Mouse (Mus musculus): ENCODE measurements at regions not wholly inside any gene's neighbourhood (a gene's known extent, or its start where the extent isn't known, plus 50 kb on each side); places are given as distances from the start of the nearest gene placed in this dataset.

- Histone ChIP-seq H3K36me3 (no peaks in the 10 kb centered on the region), H3K4me2 (no peak overlapping the region), H3K27me3 (no peaks in the 10 kb centered on the region), H3K9ac (no peak overlapping the region), H3K27ac (no peak overlapping the region), H3K4me1 (peaks cover 31% of the 10 kb centered on the region), H3K9me3 (no peaks in the 10 kb centered on the region), H3K4me3 (no peak overlapping the region)
- no peak for ATAC-seq (ENCODE audit: insufficient number of reproducible peaks, low FRiP score, low TSS enrichment, low read depth)
- WGBS: 95% methylated on average over 2 of the region's 2 CpGs
Observed at GRCm38 (mm10) chr1:120762498-120762897, 160.3 kb downstream of the En1 start.

GRCm38 (mm10) chr1:120762921-120763595 lies 160.8 kb downstream of the En1 start:
- H3K27me3 ChIP-seq: no peaks in the 10 kb centered on the region
- no peaks in the 10 kb centered on the region for H3K9me3 ChIP-seq
- 63% methylated on average over 4 of the region's 4 CpGs for WGBS
- no peak overlapping the region for H3K27ac ChIP-seq
- no peak overlapping the region for H3K9ac ChIP-seq
- ATAC-seq (ENCODE audit: insufficient number of reproducible peaks, low FRiP score, low TSS enrichment, low read depth): no peak
- H3K4me2 ChIP-seq: no peak overlapping the region
- H3K4me1 ChIP-seq: peaks cover 31% of the 10 kb centered on the region
- H3K36me3 ChIP-seq: no peaks in the 10 kb centered on the region
- H3K4me3 ChIP-seq: no peak overlapping the region

GRCm38 (mm10) chr1:120767054-120767453 lies 164.8 kb downstream of the En1 start:
- Histone ChIP-seq H3K4me3 (no peak overlapping the region), H3K4me1 (peaks cover 13% of the 10 kb centered on the region; the same call in 1 of the 2 replicates), H3K9ac (no peak overlapping the region), H3K9me3 (no peaks in the 10 kb centered on the region), H3K27me3 (no peaks in the 10 kb centered on the region), H3K4me2 (no peak overlapping the region), H3K36me3 (no peaks in the 10 kb centered on the region), H3K27ac (no peak overlapping the region)
- peak; percentile 82 for ATAC-seq (ENCODE audit: insufficient number of reproducible peaks, low FRiP score, low TSS enrichment, low read depth)
- WGBS: 37% methylated on average over 2 of the region's 2 CpGs

GRCm38 (mm10) chr1:120771269-120771668 lies 169.1 kb downstream of the En1 start:
- no peaks in the 10 kb centered on the region for H3K27me3 ChIP-seq
- ATAC-seq (ENCODE audit: insufficient number of reproducible peaks, low FRiP score, low TSS enrichment, low read depth): 0 out of 2 replicates have a peak, but pooled peaks have one; percentile 46
- H3K9me3 ChIP-seq: no peaks in the 10 kb centered on the region
- H3K36me3 ChIP-seq: no peaks in the 10 kb centered on the region
- no peak overlapping the region for H3K27ac ChIP-seq
- no peak overlapping the region for H3K9ac ChIP-seq
- H3K4me2 ChIP-seq: no peak overlapping the region
- no peak overlapping the region for H3K4me3 ChIP-seq
- 7% methylated on average over 2 of the region's 2 CpGs for WGBS
- peaks cover 13% of the 10 kb centered on the region; the same call in 1 of the 2 replicates for H3K4me1 ChIP-seq

GRCm38 (mm10) chr1:120776906-120777305 lies 174.7 kb downstream of the En1 start:
- Histone ChIP-seq H3K9me3 (no peaks in the 10 kb centered on the region), H3K27ac (no peak overlapping the region), H3K27me3 (no peaks in the 10 kb centered on the region), H3K9ac (no peak overlapping the region), H3K4me2 (no peak overlapping the region), H3K4me1 (no peaks in the 10 kb centered on the region), H3K36me3 (no peaks in the 10 kb centered on the region), H3K4me3 (no peak overlapping the region)
- ATAC-seq (ENCODE audit: insufficient number of reproducible peaks, low FRiP score, low TSS enrichment, low read depth): no peak
- 66% methylated on average over 2 of the region's 2 CpGs for WGBS

GRCm38 (mm10) chr1:120777468-120777867 lies 175.2 kb downstream of the En1 start:
- Histone ChIP-seq H3K9ac (no peak overlapping the region), H3K36me3 (no peaks in the 10 kb centered on the region), H3K4me3 (no peak overlapping the region), H3K9me3 (no peaks in the 10 kb centered on the region), H3K4me2 (no peak overlapping the region), H3K27ac (no peak overlapping the region), H3K4me1 (no peaks in the 10 kb centered on the region), H3K27me3 (no peaks in the 10 kb centered on the region)
- ATAC-seq (ENCODE audit: insufficient number of reproducible peaks, low FRiP score, low TSS enrichment, low read depth): no peak
- 50% methylated on average over 2 of the region's 2 CpGs for WGBS

GRCm38 (mm10) chr1:120795245-120795644 lies 193.0 kb downstream of the En1 start:
- H3K4me3 ChIP-seq: no peak overlapping the region
- no peak for ATAC-seq (ENCODE audit: insufficient number of reproducible peaks, low FRiP score, low TSS enrichment, low read depth)
- H3K27me3 ChIP-seq: no peaks in the 10 kb centered on the region
- peak overlapping the region; percentile 17; the same call in 1 of the 2 replicates for H3K4me2 ChIP-seq
- no peak overlapping the region for H3K9ac ChIP-seq
- H3K4me1 ChIP-seq: peaks cover 2% of the 10 kb centered on the region
- H3K9me3 ChIP-seq: no peaks in the 10 kb centered on the region
- H3K36me3 ChIP-seq: no peaks in the 10 kb centered on the region
- WGBS: 50% methylated on average over 14 of the region's 14 CpGs
- peak overlapping the region; percentile 43; the same call in 1 of the 2 replicates for H3K27ac ChIP-seq

- Histone ChIP-seq H3K4me2 (no peak overlapping the region), H3K36me3 (no peaks in the 10 kb centered on the region), H3K4me1 (no peaks in the 10 kb centered on the region), H3K27ac (no peak overlapping the region), H3K9me3 (no peaks in the 10 kb centered on the region), H3K4me3 (no peak overlapping the region), H3K27me3 (no peaks in the 10 kb centered on the region), H3K9ac (no peak overlapping the region)
- no peak for ATAC-seq (ENCODE audit: insufficient number of reproducible peaks, low FRiP score, low TSS enrichment, low read depth)
- WGBS: 49% methylated on average over 5 of the region's 5 CpGs
Observed at GRCm38 (mm10) chr1:120801248-120801979, 199.2 kb downstream of the En1 start.

- no peaks in the 10 kb centered on the region for H3K4me1 ChIP-seq
- 83% methylated on average over 8 of the region's 8 CpGs for WGBS
- no peak for ATAC-seq (ENCODE audit: insufficient number of reproducible peaks, low FRiP score, low TSS enrichment, low read depth)
Observed at GRCm38 (mm10) chr1:120801980-120802364, 199.8 kb downstream of the En1 start.

GRCm38 (mm10) chr1:120814441-120814840 lies 212.2 kb downstream of the En1 start:
- Histone ChIP-seq H3K4me1 (no peaks in the 10 kb centered on the region), H3K27ac (no peak overlapping the region), H3K27me3 (no peaks in the 10 kb centered on the region), H3K4me2 (no peak overlapping the region), H3K9me3 (no peaks in the 10 kb centered on the region), H3K4me3 (no peak overlapping the region), H3K9ac (no peak overlapping the region), H3K36me3 (no peaks in the 10 kb centered on the region)
- no peak for ATAC-seq (ENCODE audit: insufficient number of reproducible peaks, low FRiP score, low TSS enrichment, low read depth)
- WGBS: 68% methylated on average over 4 of the region's 4 CpGs

More at GRCm38 (mm10) chr1:120801980-120802364, 199.8 kb downstream of the En1 start:
- Histone ChIP-seq H3K4me2 (no peak overlapping the region), H3K36me3 (no peaks in the 10 kb centered on the region), H3K27me3 (no peaks in the 10 kb centered on the region), H3K4me3 (no peak overlapping the region), H3K9ac (no peak overlapping the region), H3K9me3 (no peaks in the 10 kb centered on the region), H3K27ac (no peak overlapping the region)

- H3K36me3 ChIP-seq: no peaks in the 10 kb centered on the region
- WGBS: 49% methylated on average over 5 of the region's 5 CpGs
- ATAC-seq (ENCODE audit: insufficient number of reproducible peaks, low FRiP score, low TSS enrichment, low read depth): no peak
- H3K27ac ChIP-seq: no peak overlapping the region
- H3K9ac ChIP-seq: no peak overlapping the region
- H3K4me2 ChIP-seq: no peak overlapping the region
- no peaks in the 10 kb centered on the region for H3K9me3 ChIP-seq
- no peaks in the 10 kb centered on the region for H3K27me3 ChIP-seq
- no peak overlapping the region for H3K4me3 ChIP-seq
- H3K4me1 ChIP-seq: no peaks in the 10 kb centered on the region
Observed at GRCm38 (mm10) chr1:120816237-120816820, 214.1 kb downstream of the En1 start.

GRCm38 (mm10) chr1:120817563-120817962 lies 215.3 kb downstream of the En1 start:
- H3K4me1 ChIP-seq: no peaks in the 10 kb centered on the region
- WGBS: 19% methylated on average over 1 of the region's 1 CpGs
- H3K4me3 ChIP-seq: no peak overlapping the region
- no peaks in the 10 kb centered on the region for H3K27me3 ChIP-seq
- no peak for ATAC-seq (ENCODE audit: insufficient number of reproducible peaks, low FRiP score, low TSS enrichment, low read depth)
- no peaks in the 10 kb centered on the region for H3K36me3 ChIP-seq
- H3K27ac ChIP-seq: no peak overlapping the region
- no peaks in the 10 kb centered on the region for H3K9me3 ChIP-seq
- H3K9ac ChIP-seq: no peak overlapping the region
- no peak overlapping the region for H3K4me2 ChIP-seq
